Mouse (Mus musculus) hindbrain, postnatal 0 days (tissue): Measurements from ENCODE around the gene Olfr1410. TPM values are rescaled to one million over a fixed set of nuclear protein-coding genes. Genes with fewer than 3 reads are reported as not detected.

Source experiments
- ATAC-seq: fragments of 200-750 bp; cut with Nextera tagmentation; 2 replicates; pipeline ENCODE4 v1.8.0; 2017; ENCODE audit warnings: mild to moderate bottlenecking, moderate TSS enrichment, moderate library complexity
- DNase-seq: peaks from one replicate; pipeline ENCODE4 v3.0.0-alpha.2; 2015; ENCODE audit warnings: low spot score
- H3K27ac ChIP-seq: fragments of 300-500 bp; sonication (generic); 2 replicates; pipeline ENCODE4 v1.5.1; 2014; ENCODE audit warnings: mild to moderate bottlenecking
- H3K27me3 ChIP-seq: fragments of 300-500 bp; sonication (generic); 2 replicates; pipeline ENCODE4 v1.6.1; 2014; ENCODE audit warnings: low read length, mixed read lengths; ENCODE audit not compliant: insufficient read depth
- H3K36me3 ChIP-seq: fragments of 300-500 bp; sonication (generic); 2 replicates; pipeline ENCODE4 v1.6.1; 2014; ENCODE audit warnings: low read length, mixed read lengths; ENCODE audit not compliant: insufficient read depth
- H3K4me1 ChIP-seq: fragments of 300-500 bp; sonication (generic); 2 replicates; pipeline ENCODE4 v1.6.1; 2014; ENCODE audit warnings: antibody characterized with exemption, low read length, mixed read lengths; ENCODE audit not compliant: insufficient read depth
- H3K4me2 ChIP-seq: fragments of 300-500 bp; sonication (generic); 2 replicates; pipeline ENCODE4 v1.6.1; 2014; ENCODE audit warnings: low read depth, mild to moderate bottlenecking, low read length, moderate library complexity, mixed read lengths
- H3K4me3 ChIP-seq: fragments of 300-500 bp; sonication (generic); 2 replicates; pipeline ENCODE4 v1.5.1; 2014; ENCODE audit warnings: low read length
- H3K9ac ChIP-seq: fragments of 300-500 bp; sonication (generic); replicated peaks from 2 replicates; pipeline ENCODE4 v1.6.1; 2014; ENCODE audit warnings: mild to moderate bottlenecking, low read length, moderate library complexity, mixed read lengths
- H3K9me3 ChIP-seq: fragments of 300-500 bp; sonication (generic); 2 replicates; pipeline ENCODE4 v1.6.1; 2016; ENCODE audit warnings: low read length, mixed read lengths
- CTCF ChIP-seq: IDR thresholded peaks from 2 replicates; pipeline ENCODE4 v1.5.1; 2016; ENCODE audit warnings: antibody characterized with exemption, control low read depth, low read depth
- WGBS: fragments of 180-500 bp; shearing (Covaris S2); extraction: QIAGEN DNeasy Blood & Tissue Kit; methylation state at CpG from one replicate; pipeline ENCODE4 v1.1.7; 2014; 5-methylcytosine and 5-hydroxymethylcytosine counted together
- polyA plus RNA-seq: library from polyadenylated mRNA; unstranded; fragments of >200 nt; fragmentation: Nextera tagmentation; extraction: Ambion mirVana; gene quantifications from 2 replicates; pipeline ENCODE4 v1.2.1, GENCODE M21; 2015
- total RNA-seq: library from RNA; depleted of rRNA; stranded (reverse); fragments of >200 nt; gene quantifications from 2 replicates; pipeline ENCODE4 v1.2.3, GENCODE M21; 2014; rRNA removed

Gene Olfr1410
- total and polyA plus RNA-seq, 2 experiments from 2014 or later, result not detected

DNA sequence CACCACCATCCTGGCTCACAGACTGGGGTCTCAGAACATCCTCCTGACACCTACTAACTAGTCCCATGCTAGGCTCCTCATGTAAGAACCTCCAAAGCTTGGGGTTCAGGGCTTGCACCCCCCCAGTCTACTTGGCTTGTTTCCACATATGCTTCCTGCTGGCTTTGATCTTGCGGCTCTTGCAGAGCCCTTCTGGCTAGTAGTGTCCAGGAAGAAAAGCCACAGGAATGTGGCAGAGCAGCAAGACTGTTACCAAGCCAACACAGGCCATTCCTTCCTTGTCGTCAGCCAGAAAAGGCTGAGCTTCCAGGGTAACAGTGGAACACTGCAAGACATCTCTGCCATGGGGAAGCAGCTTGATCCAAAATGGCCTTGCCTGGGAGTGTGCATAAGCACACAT, 49.1 kb downstream of the Olfr1410 start:
- Histone ChIP-seq H3K27ac (no peak overlapping the region), H3K36me3 (no peaks in the 10 kb centered on the region), H3K27me3 (no peaks in the 10 kb centered on the region), H3K9me3 (no peaks in the 10 kb centered on the region), H3K4me1 (no peaks in the 10 kb centered on the region), H3K4me3 (no peak overlapping the region), H3K9ac (no peak overlapping the region), H3K4me2 (no peak overlapping the region)
- DNase-seq, result no peak
- no peak for ATAC-seq
- 51% methylated on average over 2 of the region's 2 CpGs for WGBS
- no peak for TF ChIP-seq CTCF

- H3K9ac ChIP-seq, result no peak overlapping the region
- no peak for ATAC-seq
- DNase-seq, result no peak
- H3K4me3 ChIP-seq, result no peak overlapping the region
- no peaks in the 10 kb centered on the region for H3K4me1 ChIP-seq
- no peaks in the 10 kb centered on the region for H3K27me3 ChIP-seq
- H3K9me3 ChIP-seq, result no peaks in the 10 kb centered on the region
- 68% methylated on average over 11 of the region's 11 CpGs for WGBS
- TF ChIP-seq CTCF, result no peak
- H3K36me3 ChIP-seq, result no peaks in the 10 kb centered on the region
- no peak overlapping the region for H3K27ac ChIP-seq
- no peak overlapping the region for H3K4me2 ChIP-seq
Measured at GRCm38 (mm10) chr1:92657025-92657820, 51.6 kb downstream of the Olfr1410 start.

DNA sequence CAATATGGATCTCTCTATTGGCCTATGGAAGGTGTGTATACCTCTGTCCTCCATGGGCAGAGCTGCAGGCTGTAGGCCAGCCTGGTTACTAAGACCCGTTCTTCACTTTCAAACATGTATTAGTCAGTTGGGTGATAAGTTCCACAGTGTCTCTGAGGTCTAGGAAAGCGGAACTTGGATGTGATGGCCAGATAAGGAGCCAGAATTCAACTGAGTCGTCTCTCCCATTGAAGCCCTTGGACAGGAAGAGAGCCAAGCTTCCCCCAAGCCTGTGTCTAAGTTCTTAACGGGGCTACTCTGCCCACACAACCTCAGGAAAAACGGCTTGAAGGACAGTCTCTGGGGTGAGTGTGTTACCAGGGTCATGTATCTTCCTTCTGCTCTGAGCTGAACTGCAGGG, 53.8 kb downstream of the Olfr1410 start:
- DNase-seq, result no peak
- H3K9me3 ChIP-seq, result no peaks in the 10 kb centered on the region
- H3K4me2 ChIP-seq, result no peak overlapping the region
- no peak overlapping the region for H3K9ac ChIP-seq
- no peaks in the 10 kb centered on the region for H3K27me3 ChIP-seq
- no peaks in the 10 kb centered on the region for H3K4me1 ChIP-seq
- H3K36me3 ChIP-seq, result no peaks in the 10 kb centered on the region
- no peak for TF ChIP-seq CTCF
- no peak overlapping the region for H3K27ac ChIP-seq
- WGBS, result 58% methylated on average over 5 of the region's 5 CpGs
- ATAC-seq, result no peak
- H3K4me3 ChIP-seq, result no peak overlapping the region

Other genes starting within 250 kb of the Olfr1410 start
- 187 and 244 TPM in 2 replicates for gene Ndufa10, start 131.9 kb upstream of the Olfr1410 start, total RNA-seq
- gene Ndufa10, start 131.9 kb upstream of the Olfr1410 start, polyA plus RNA-seq, result 373 and 388 TPM in 2 replicates
- gene Olfr1416, start 120.7 kb upstream of the Olfr1410 start, total RNA-seq, result not detected in 2 replicates
- not detected in 2 replicates for gene Olfr1416, start 120.7 kb upstream of the Olfr1410 start, polyA plus RNA-seq
- not detected in 2 replicates for gene Olfr1415, start 109.7 kb upstream of the Olfr1410 start, total RNA-seq
- not detected in 2 replicates for gene Olfr1415, start 109.7 kb upstream of the Olfr1410 start, polyA plus RNA-seq
- gene Olfr1414, start 87.1 kb upstream of the Olfr1410 start, total RNA-seq, result not detected in 2 replicates
- gene Olfr1414, start 87.1 kb upstream of the Olfr1410 start, polyA plus RNA-seq, result not detected in 2 replicates
- not detected in 2 replicates for gene Olfr1413, start 34.5 kb upstream of the Olfr1410 start, total RNA-seq
- gene Olfr1413, start 34.5 kb upstream of the Olfr1410 start, polyA plus RNA-seq, result not detected in 2 replicates
- not detected in 2 replicates for gene Olfr1412, start 20.0 kb upstream of the Olfr1410 start, total RNA-seq
- gene Olfr1412, start 20.0 kb upstream of the Olfr1410 start, polyA plus RNA-seq, result not detected in 2 replicates
- gene Olfr1411, start 11.4 kb upstream of the Olfr1410 start, total RNA-seq, result not detected in 2 replicates
- gene Olfr1411, start 11.4 kb upstream of the Olfr1410 start, polyA plus RNA-seq, result not detected in 2 replicates
- gene Olfr12, start 12.0 kb downstream of the Olfr1410 start, total RNA-seq, result not detected in 2 replicates
- not detected in 2 replicates for gene Olfr12, start 12.0 kb downstream of the Olfr1410 start, polyA plus RNA-seq
- 201 and 223 TPM in 2 replicates for gene Cops9, start 36.2 kb downstream of the Olfr1410 start, total RNA-seq
- gene Cops9, start 36.2 kb downstream of the Olfr1410 start, polyA plus RNA-seq, result 641 and 676 TPM in 2 replicates
- gene Otos, start 43.1 kb downstream of the Olfr1410 start, total RNA-seq, result not detected in 2 replicates
- gene Otos, start 43.1 kb downstream of the Olfr1410 start, polyA plus RNA-seq, result 0.81 and 0.88 TPM in 2 replicates
- 196 and 215 TPM in 2 replicates for gene Gpc1, start 225.9 kb downstream of the Olfr1410 start, total RNA-seq
- gene Gpc1, start 225.9 kb downstream of the Olfr1410 start, polyA plus RNA-seq, result 55.5 and 57.8 TPM in 2 replicates